Mouse (Mus musculus) stomach, embryonic 15.5 days (tissue): ENCODE data around the gene Ahr. TPM values are rescaled to one million over a fixed set of nuclear protein-coding genes. Genes with fewer than 3 reads are reported as not detected.
A peak's percentile ranks its signal among the peaks of the same experiment; 100 is the strongest.

Source experiments
- ATAC-seq: fragments of 200-750 bp; cut with Nextera tagmentation; 2 replicates; pipeline ENCODE4 v1.8.0; 2017; ENCODE audit warnings: low read depth, moderate number of reproducible peaks, moderate TSS enrichment; ENCODE audit not compliant: insufficient read depth, low FRiP score
- H3K27ac ChIP-seq: fragments of 300-500 bp; sonication (generic); 2 replicates; pipeline ENCODE4 v1.5.1; 2015; ENCODE audit warnings: mild to moderate bottlenecking, inconsistent platforms
- H3K27me3 ChIP-seq: fragments of 300-500 bp; sonication (generic); replicated peaks from 2 replicates; pipeline ENCODE4 v1.6.1; 2015; ENCODE audit warnings: inconsistent platforms
- H3K36me3 ChIP-seq: fragments of 300-500 bp; sonication (generic); 2 replicates; pipeline ENCODE4 v1.6.1; 2015; ENCODE audit warnings: inconsistent platforms
- H3K4me1 ChIP-seq: fragments of 300-500 bp; sonication (generic); 2 replicates; pipeline ENCODE4 v1.6.1; 2015; ENCODE audit warnings: inconsistent platforms
- H3K4me2 ChIP-seq: fragments of 300-500 bp; sonication (generic); 2 replicates; pipeline ENCODE4 v1.6.1; 2015; ENCODE audit warnings: mild to moderate bottlenecking, inconsistent platforms
- H3K4me3 ChIP-seq: fragments of 300-500 bp; sonication (generic); replicated peaks from 2 replicates; pipeline ENCODE4 v1.5.1; 2015; ENCODE audit warnings: inconsistent platforms
- H3K9ac ChIP-seq: fragments of 300-500 bp; sonication (generic); 2 replicates; pipeline ENCODE4 v1.6.1; 2015; ENCODE audit warnings: inconsistent platforms
- H3K9me3 ChIP-seq: fragments of 300-500 bp; sonication (generic); 2 replicates; pipeline ENCODE4 v1.6.1; 2016; ENCODE audit warnings: inconsistent platforms
- WGBS: fragments of 180-500 bp; shearing (Covaris S2); methylation state at CpG from one replicate; pipeline ENCODE4 v1.1.7; 2015; 5-methylcytosine and 5-hydroxymethylcytosine counted together
- polyA plus RNA-seq: library from polyadenylated mRNA; unstranded; fragments of >200 nt; fragmentation: Nextera tagmentation; extraction: Ambion mirVana; gene quantifications from 2 replicates; pipeline ENCODE4 v1.2.1, GENCODE M21; 2015

Gene Ahr
- polyA plus RNA-seq, 1 experiment from 2014 or later: 16.0 TPM

DNA sequence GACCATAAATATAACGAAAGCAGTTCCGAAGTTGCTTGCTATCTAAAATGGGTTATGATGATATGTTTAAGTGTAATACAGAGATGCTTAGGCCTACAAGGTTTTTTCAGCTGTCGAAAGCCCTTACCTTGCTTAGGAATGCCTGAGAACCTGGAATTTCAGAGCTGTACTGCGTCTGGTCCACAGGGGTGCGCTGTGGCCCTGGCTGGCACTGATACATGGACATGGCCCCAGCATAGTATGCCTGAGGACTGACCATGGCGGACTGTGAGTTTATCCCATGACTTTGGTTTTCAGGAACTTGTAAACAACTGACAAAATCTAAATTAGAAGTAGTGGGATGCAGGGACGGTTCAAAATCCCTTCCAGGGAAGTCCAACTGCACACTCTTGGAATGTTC lies 31.3 kb downstream of the Ahr start:
- H3K4me1 ChIP-seq: no peaks in the 10 kb centered on the region
- no peaks in the 10 kb centered on the region for H3K27me3 ChIP-seq
- H3K4me2 ChIP-seq: no peak overlapping the region
- whole genome bisulfite sequencing: 81% methylated on average over 7 of the region's 7 CpGs
- no peak for ATAC-seq
- H3K9ac ChIP-seq: no peak overlapping the region
- peaks cover 15% of the 10 kb centered on the region; the same call in 1 of the 2 replicates for H3K36me3 ChIP-seq
- H3K27ac ChIP-seq: no peak overlapping the region
- no peak overlapping the region for H3K4me3 ChIP-seq
- H3K9me3 ChIP-seq: no peaks in the 10 kb centered on the region

DNA sequence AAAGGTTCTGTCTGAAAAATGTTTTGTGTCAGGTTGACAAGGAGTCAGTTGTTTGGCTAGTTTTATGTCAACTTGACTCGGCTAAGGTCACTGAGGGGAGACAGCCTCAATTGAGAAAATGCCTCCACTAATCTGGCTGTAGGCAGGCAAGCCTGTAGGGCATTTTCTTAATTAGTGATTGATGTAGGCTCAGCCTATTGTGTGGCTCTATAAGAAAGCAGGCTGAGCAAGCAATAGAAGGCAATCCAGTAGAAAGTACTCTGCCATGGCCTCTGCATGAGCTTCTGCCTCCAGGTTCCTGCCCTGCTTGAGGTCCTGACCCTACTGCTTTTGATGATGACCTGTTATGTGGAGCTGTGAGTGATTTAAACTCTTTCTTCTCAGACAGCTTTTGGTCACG lies 33.4 kb downstream of the Ahr start:
- ATAC-seq: no peak
- Histone ChIP-seq H3K9me3 (no peaks in the 10 kb centered on the region), H3K4me1 (no peaks in the 10 kb centered on the region), H3K4me3 (no peak overlapping the region), H3K4me2 (no peak overlapping the region), H3K27me3 (no peaks in the 10 kb centered on the region), H3K9ac (no peak overlapping the region), H3K36me3 (peaks cover 12% of the 10 kb centered on the region), H3K27ac (no peak overlapping the region)
- 33% methylated on average over 2 of the region's 2 CpGs for WGBS

- 41% methylated on average over 4 of the region's 4 CpGs for WGBS
- Histone ChIP-seq H3K27ac (no peak overlapping the region), H3K4me3 (no peak overlapping the region), H3K36me3 (no peaks in the 10 kb centered on the region; the same call in none of the 2 replicates), H3K27me3 (no peaks in the 10 kb centered on the region), H3K4me1 (no peaks in the 10 kb centered on the region), H3K9me3 (no peaks in the 10 kb centered on the region), H3K9ac (no peak overlapping the region), H3K4me2 (no peak overlapping the region)
- peak; percentile 31; the same call in 1 of the 2 replicates for ATAC-seq
Observed at GRCm38 (mm10) chr12:35495195-35495594, 39.6 kb downstream of the Ahr start.

- no peaks in the 10 kb centered on the region for H3K9me3 ChIP-seq
- 80% methylated on average over 2 of the region's 2 CpGs for WGBS
- H3K36me3 ChIP-seq: no peaks in the 10 kb centered on the region
- no peak overlapping the region for H3K27ac ChIP-seq
- ATAC-seq: no peak
- no peak overlapping the region for H3K9ac ChIP-seq
- no peak overlapping the region for H3K4me2 ChIP-seq
- H3K4me1 ChIP-seq: no peaks in the 10 kb centered on the region
- H3K4me3 ChIP-seq: no peak overlapping the region
- no peaks in the 10 kb centered on the region for H3K27me3 ChIP-seq
Observed at GRCm38 (mm10) chr12:35480764-35481163, 54.1 kb downstream of the Ahr start.

GRCm38 (mm10) chr12:35478906-35479305 lies 55.9 kb downstream of the Ahr start:
- no peak overlapping the region for H3K4me2 ChIP-seq
- no peak overlapping the region for H3K27ac ChIP-seq
- no peaks in the 10 kb centered on the region for H3K9me3 ChIP-seq
- no peaks in the 10 kb centered on the region for H3K27me3 ChIP-seq
- ATAC-seq: no peak
- H3K36me3 ChIP-seq: no peaks in the 10 kb centered on the region
- H3K9ac ChIP-seq: no peak overlapping the region
- H3K4me1 ChIP-seq: no peaks in the 10 kb centered on the region
- 57% methylated on average over 5 of the region's 5 CpGs for WGBS
- H3K4me3 ChIP-seq: no peak overlapping the region

DNA sequence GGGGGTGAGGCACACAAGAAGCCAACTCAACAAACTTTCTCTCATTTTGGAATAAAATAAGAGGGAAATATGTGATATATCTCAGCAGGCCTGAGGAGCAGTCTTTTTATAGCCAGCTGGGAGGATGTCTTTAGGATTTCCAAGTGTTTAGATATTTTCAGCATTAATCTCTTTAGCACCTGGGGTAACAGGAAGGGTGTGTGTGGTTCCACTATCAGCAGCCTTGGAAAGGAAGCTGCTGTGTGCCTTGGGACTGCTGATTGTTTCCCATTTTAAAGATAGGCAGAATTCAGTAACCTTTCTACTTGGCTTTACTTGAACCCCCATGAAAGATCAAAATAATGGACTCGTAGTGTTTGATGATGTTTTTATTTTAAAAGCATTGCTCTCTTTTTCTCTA lies 71.4 kb downstream of the Ahr start:
- Histone ChIP-seq H3K9me3 (no peaks in the 10 kb centered on the region), H3K27ac (no peak overlapping the region), H3K36me3 (no peaks in the 10 kb centered on the region), H3K4me2 (no peak overlapping the region), H3K4me1 (no peaks in the 10 kb centered on the region), H3K27me3 (no peaks in the 10 kb centered on the region), H3K4me3 (no peak overlapping the region), H3K9ac (no peak overlapping the region)
- ATAC-seq: no peak
- 77% methylated on average over 1 of the region's 1 CpGs for WGBS

GRCm38 (mm10) chr12:35462667-35463066 lies 72.2 kb downstream of the Ahr start:
- H3K4me1 ChIP-seq: no peaks in the 10 kb centered on the region
- no peak overlapping the region for H3K9ac ChIP-seq
- WGBS: 67% methylated on average over 6 of the region's 6 CpGs
- ATAC-seq: no peak
- no peaks in the 10 kb centered on the region for H3K9me3 ChIP-seq
- no peak overlapping the region for H3K27ac ChIP-seq
- no peaks in the 10 kb centered on the region for H3K27me3 ChIP-seq
- H3K4me2 ChIP-seq: no peak overlapping the region
- H3K36me3 ChIP-seq: no peaks in the 10 kb centered on the region
- no peak overlapping the region for H3K4me3 ChIP-seq

DNA sequence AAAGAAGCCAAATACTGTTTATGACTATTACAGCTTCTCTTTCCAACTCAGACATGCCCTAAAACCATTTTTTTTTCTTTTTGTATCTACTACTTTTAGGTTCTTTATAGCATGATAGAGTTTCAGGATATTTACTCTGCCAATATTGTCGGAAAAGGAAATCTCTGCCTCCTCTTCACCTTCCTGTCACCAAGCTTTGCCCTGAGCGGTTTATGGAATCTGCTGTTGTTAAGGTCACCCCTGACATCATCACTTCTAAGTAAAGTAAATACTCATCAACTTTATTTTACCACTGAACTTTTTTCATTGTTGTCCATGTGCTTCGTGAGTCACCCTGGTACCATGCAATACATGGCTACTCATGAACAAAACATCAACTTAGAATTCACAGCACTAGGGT lies 75.2 kb downstream of the Ahr start:
- 72% methylated on average over 3 of the region's 3 CpGs for WGBS
- Histone ChIP-seq H3K9ac (no peak overlapping the region), H3K27ac (no peak overlapping the region), H3K9me3 (no peaks in the 10 kb centered on the region), H3K27me3 (no peaks in the 10 kb centered on the region), H3K4me1 (no peaks in the 10 kb centered on the region), H3K36me3 (no peaks in the 10 kb centered on the region), H3K4me2 (no peak overlapping the region), H3K4me3 (no peak overlapping the region)
- no peak for ATAC-seq
